Mouse (Mus musculus) megakaryocyte progenitor cell, adult 5-6 weeks (primary cell): ENCODE results near the gene Psmd3. TPM values are rescaled to one million over a fixed set of nuclear protein-coding genes. Genes with fewer than 3 reads are reported as not detected.
"Not testable (repeated sequence)": the region's sequence is repeated elsewhere in the genome, so short reads cannot be mapped to it uniquely, and the experiment has no call there.

Source experiments
- ATAC-seq: replicated peaks from 2 replicates; pipeline ENCODE4 v1.8.0; 2016; ENCODE audit warnings: mild to moderate bottlenecking, moderate TSS enrichment, inconsistent platforms; ENCODE audit not compliant: poor library complexity
- total RNA-seq, 2 experiments: library from RNA; stranded (forward) in 1 of 2; stranded (reverse) in 1 of 2; fragments of 157-497, 149-512 nt in 1 of 2; fragments of 200-1000 nt in 1 of 2; gene quantifications; 2 replicates each; pipeline versions ENCODE4 v1.2.3 to v1.2.4; 2015 to 2017

Gene Psmd3
- total RNA-seq (2015) (38.0 and 38.6 TPM in 2 replicates), total RNA-seq (2017) (70.9 and 71.9 TPM in 2 replicates)

DNA sequence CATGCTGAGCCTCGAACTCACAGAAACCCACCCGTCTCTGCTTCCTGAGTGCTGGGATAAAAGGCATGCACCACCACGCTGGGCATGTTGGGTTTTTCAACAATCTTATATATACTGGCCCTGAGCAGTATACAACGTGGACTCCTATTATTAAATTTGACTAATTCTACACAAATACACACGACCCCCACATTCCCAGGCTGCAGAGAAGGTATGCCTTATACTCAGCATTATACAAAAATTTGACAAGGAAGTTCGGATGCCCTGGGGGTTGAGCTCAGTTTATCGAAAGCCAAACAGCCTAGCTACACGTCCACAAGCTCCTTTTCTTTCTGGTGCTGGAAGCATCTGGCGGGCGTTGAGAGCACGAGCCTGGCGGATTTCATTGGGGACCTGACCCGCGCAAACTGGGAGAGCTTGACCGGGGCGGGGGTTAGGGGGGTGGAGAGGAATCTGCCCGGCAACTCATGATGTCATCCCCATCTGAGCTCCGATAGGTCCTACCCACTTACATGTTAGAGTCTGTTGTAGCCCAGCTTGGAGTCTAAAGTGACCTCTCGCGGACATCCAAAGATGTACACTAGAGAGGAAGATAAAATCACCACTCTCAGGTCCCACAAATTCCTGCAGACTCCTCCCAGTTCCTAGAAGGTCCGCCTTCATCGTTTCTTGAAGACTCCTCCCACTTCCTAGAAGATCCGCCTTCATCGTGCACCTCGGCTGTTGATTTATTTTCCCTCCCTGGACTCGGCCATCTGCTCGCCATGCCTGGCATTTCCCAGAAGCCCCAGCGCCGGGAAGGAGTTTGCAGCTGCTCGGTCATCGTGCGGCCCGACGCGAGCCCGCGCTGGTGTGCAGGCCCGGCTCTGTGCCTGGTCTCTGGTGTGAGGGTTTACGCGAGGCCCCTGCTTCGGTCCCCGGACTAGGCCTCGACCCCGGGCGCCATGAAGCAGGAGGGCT, at the start of gene Psmd3:
Gene Psmd3 (plus strand): TSS at position 769 of the 960 bp plus-strand sequence.
- ATAC-seq = peak; percentile 94

DNA sequence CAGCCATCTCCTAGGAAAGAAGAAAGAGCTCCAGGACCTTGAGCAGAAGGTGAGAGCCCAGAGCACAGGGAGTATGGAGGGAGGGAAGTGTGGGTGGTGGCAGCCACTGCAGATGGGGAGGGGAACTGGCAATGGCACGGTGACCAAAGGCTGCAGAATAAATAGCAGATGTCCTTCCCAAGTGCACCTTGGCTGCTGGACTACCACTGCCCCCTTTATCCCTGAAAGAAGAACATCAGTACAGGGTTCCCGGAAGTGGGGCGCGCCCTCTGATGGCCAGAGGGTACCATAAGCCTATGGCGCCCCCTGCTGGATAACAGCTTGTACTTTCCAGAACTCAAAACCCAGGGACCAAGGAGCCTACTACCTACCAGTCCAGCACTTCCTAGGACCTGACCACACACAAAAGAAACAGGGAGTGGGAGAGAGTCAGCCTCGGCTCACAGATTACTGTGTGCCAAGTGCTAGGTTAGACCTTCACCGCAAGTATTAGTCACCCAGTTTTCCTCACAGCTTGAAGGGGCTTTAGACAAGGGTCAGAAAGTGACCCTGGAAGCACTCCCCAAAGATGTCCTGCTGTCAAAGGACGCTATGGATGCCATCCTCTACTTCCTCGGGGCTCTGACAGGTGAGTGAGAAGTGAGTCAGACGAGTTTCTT, 46.9 kb upstream of the Psmd3 start:
- ATAC-seq = peak; percentile 98

DNA sequence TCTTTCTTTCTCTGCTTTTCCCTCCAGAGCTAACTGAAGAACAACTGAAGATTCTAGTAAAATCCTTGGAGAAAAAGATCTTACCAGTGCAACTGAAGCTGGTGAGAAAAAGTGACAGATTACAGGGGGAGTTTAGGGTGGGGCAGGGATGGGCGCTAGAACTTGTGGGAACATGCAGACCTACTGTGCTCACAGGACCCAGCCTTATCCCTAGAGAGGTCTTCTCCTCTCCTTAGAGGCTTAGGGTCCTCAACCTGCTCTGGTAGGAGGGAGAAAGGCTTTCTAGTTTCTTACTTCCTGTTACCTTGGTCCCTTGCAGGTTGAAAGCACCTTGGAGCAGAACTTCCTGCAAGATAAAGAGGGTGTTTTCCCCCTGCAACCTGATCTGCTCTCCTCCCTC, 44.9 kb upstream of the Psmd3 start:
- ATAC-seq = no peak

DNA sequence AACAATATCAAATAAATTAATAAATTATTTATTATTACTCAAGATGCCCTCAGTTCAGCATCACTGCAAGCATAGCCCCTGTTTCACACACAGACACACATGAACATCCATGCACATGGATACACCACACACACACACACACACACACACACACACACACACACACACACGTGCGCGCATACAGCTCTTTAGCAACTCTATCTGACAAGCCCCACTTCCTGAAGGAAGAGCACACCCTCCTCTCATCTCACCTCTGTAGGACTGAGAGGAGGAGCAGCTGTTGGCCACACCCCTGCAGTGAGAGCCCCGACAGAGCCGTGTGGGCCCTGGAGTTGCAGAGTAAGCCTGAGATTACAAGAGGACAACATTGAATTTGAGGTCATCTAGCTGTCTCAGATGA, 42.3 kb upstream of the Psmd3 start:
- ATAC-seq = no peak

DNA sequence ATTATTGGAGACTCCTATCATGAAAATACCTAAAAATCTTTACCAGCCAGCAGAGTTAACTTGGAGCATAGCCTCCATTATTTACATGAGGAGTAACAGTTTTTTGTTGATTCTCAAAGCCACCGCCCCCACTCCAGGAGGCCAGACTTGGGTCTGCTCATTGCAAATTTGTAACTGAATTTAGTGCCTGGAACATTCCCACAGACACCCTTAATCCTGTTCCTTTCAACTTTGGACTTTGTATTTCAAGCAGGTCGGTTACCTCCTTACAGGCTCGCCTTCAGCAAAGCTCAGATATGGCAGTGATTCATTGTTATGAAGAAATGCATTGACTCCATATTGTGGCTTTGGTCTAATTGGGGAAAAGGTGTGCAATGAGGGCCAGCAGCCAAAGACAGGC, 37.6 kb upstream of the Psmd3 start:
- no peak for ATAC-seq

DNA sequence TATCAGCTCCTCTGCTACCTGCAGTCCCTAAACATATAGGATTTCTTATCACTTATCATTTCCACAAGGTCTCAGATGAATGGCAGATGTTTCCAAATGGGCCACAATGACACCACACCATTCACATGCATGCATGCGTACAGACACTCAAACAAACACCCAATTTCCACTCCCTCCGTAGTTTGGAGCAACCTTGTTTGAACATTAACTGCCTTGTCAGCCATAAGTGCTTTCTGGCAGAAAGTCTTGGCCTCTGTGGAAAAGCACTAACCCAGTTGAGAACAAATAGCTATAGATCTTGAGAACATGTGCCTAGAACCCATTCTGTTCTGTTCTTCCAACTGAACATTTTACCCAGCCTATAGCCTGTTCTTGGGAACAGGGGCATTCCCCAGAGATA, 36.4 kb upstream of the Psmd3 start:
- no peak for ATAC-seq

DNA sequence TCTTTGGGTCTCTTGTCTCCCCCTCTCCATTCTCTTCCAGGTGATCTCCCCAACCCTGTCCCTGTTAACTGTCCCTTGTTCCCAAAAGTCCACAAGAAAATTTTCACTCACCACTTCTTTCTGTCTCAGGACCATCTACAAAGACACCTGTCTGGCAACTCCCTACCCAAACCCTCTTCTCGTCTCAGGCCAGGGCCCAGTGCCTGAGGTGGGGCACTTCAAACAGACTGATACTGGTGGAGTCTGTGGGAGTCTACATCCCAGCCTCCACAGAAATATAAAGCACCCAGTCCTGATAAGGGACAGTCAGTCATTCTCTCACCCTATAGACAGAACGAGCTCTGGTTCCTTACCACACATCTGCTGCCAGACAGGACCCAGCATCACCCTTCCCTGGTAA, 35.9 kb upstream of the Psmd3 start, which contains the start of gene Gsdma2:
Gene Gsdma2 (plus strand): TSS at position 301 of the 400 bp plus-strand sequence.
- ATAC-seq = no peak

DNA sequence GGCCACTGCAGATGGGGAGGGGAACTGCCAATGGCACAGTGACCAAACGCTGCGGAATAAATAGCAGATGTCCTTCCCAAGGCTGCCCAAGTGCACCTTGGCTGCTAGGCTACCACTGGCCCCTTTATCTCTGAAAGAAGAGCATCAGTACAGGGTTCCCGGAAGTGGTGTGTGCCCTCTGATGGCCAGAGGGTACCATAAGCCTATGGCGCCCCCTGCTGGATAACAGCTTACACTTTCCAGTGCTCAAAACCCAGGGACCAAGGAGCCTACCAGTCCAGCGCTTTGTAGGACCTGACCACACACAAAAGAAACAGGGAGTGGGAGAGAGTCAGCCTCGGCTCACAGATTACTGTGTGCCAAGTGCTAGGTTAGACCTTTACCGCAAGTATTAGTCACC, 27.3 kb upstream of the Psmd3 start:
- peak; percentile 97 for ATAC-seq

DNA sequence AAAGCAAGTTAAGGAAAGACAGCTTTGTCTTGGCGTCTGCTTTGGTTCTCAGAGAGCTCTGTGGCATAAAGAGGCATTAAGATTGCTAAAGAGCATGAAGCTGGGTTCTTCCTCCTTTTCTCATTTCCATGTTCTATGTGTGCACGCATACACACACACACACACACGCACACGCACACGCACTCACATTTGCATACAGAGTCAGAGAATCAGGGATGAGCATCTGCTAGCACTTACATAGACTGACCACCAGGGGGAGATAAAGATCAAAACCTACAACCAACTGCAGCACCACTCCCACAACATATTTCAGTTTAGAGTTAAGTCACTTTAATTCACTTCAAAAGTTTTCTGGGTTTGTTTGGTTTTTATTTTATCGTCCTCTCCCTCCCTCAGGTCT, 21.8 kb upstream of the Psmd3 start:
- ATAC-seq = peak; percentile 96

DNA sequence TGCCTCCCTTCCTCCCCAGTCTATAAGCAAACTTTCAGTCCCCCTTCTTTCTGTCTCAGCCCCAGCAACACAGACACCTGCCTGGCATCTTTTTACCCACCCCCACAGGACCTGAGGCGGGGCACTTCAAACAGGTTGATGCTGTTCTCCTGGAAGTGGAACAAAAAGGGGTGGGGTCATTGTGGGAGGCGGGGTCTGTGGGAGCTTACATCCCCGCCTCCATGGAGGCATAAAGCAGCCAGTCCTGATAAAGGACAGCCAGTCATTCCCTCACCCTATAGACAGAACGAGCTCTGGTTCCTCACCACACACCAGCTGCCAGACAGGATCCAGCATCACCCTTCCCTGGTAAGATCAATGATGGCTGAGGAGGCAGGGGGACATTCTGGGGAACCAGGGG, 18.3 kb upstream of the Psmd3 start, which contains the start of gene Gsdma:
Gene Gsdma (plus strand): TSS at position 261 of the 400 bp plus-strand sequence.
- no peak for ATAC-seq

DNA sequence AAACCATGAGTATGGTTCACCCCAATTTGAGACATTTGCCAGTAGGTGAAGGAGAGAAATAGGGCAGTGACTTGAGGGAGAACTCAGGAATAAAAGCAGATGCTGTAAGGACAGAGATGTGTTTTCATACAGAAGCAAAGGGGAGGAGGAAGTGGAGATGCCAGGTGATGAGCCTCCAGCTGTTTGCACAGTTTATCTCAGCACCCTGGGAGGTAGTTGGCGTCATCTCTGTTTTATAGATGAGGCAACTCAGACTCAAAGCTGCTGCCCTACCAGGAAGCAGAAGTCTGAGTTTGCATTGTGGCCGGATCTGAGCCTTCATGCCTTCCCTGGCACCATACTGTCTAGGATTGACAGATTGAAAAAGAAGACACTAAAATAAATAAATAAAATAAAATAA, 13.4 kb upstream of the Psmd3 start:
- ATAC-seq = no peak

DNA sequence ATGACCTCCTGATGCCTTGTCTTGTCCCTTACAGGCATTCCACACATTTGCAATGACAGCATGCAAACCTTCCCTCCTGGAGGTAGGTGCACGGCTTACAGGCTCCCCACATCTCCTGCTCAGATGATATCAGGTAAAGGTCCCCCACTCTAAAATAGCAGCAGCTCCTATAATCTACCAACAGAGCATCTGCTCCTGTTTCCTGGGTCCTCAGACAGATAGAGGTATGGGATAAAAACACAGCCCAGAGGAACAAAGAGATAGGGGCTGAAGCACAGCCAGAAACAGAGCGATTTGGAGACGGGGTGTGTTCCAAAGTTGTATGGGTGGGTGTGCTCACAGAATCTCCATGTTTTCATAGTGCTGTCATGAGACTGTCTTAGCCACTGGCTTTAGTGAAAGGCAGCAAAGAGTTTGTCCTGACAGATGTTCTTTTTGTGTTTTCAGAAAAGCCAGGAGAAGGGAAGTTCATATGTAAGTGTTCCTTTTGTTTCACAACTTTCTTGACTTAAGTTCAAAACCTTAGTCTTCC, 11.0 kb upstream of the Psmd3 start:
- 0 out of 2 replicates have a peak, but pooled peaks have one; percentile 8 for ATAC-seq

DNA sequence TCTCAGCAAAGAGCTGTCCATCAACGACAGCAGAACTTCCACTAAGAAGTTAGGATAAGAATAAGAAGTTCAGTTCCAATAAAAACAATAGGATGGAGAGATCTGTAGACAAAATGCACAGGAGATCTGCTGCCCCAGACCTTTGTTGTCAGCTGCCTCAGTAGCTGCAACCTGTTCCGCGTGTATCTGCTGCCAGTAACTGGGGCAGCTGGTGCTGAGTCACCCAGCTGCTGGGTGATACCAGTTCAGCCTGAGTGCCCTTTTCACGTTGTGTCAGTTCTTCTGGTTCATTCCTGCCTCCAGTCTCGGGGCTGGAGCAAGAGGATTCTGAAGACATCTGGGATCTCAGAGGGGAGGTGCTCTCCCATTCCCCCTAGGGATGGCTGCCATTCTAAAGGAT, 10.5 kb upstream of the Psmd3 start:
- peak; percentile 70; the same call in 1 of the 2 replicates for ATAC-seq

DNA sequence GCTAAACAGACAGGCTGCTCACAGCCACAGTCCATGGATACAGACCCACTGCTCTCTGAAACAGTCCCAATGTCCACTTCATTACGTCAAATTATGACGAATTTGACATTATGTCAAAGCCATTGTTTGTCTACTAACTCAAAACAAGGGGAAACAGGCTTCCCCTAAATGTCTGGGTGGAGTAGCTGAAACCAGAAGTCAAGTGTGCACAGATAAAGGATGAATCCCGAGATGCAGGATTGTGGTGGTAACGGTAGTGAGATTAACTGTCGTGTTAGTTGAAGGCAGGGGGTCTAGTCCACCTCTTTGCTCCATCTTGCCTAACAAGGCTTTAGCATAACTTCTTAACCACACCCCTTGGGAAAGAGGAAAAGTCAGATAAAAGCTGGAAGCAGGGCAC, 9.9 kb upstream of the Psmd3 start:
- ATAC-seq = no peak

DNA sequence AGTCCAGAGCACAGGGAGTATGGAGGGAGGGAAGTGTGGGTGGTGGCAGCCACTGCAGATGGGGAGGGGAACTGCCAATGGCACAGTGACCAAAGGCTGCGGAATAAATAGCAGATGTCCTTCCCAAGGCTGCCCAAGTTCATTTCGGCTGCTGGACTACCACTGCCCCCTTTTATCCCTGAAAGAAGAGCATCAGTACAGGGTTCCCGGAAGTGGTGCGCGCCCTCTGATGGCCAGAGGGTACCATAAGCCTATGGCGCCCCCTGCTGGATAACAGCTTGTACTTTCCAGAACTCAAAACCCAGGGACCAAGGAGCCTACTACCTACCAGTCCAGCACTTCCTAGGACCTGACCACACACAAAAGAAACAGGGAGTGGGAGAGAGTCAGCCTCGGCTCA, 9.2 kb upstream of the Psmd3 start:
- ATAC-seq = peak; percentile 88

DNA sequence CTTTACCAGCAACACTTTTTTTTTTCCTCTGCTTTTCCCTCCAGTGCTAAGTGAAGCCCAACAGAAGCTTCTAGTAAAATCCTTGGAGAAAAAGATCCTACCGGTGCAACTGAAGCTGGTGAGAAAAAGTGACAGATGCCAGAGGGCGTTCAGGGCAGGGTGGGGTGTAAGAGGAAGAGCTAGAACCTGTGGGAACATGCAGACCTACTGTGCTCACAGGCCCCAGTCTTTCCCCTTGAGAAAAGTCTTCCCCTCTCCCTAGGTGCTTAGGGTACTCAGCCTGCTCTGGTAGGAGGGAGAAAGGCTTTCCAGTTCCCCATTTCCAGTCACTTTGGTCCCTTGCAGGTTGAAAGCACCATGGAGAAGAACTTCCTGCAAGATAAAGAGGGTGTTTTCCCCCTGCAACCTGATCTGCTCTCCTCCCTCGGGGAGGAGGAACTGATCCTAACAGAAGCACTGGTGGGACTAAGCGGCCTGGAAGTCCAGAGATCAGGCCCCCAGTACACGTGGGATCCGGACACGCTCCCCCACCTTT, 6.5 kb upstream of the Psmd3 start:
- no peak for ATAC-seq

DNA sequence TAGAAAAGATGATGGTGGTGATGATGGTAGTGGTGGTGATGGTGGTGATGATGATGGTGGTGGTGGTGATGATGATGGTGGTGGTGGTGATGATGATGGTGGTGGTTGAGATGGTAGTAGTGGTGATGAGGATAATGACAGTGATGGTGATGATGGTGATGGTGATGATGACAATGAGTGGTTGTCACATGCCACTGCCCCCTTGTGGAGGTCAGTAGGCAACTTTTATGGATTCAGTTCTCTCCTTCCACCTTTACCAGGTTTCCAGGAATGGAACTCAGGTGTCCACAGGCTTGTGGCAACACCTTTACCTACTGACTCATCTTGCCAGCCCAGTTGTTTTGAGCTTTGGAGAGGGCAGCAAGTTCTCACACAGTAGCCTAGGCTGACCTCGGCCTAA, 2.3 kb upstream of the Psmd3 start:
- ATAC-seq = no peak

DNA sequence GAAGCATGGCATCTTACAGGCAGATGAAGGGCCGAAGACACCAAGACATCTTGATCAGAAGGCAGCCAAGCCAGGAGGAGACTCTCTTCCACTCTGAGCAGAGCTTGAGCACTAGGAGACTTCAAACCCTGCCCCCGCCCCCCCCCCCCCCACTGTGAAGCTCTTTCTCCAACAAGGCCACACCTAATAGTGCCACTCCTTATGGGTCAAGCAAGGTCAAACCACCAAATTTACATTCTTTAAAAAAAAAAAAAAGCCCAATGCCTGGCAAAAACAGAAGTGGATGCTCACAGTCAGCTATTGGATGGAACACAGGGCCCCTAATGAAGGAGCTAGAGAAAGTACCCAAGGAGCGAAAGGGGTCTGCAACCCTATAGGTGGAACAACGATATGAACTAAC, 1.8 kb upstream of the Psmd3 start:
- ATAC-seq = not testable (repeated sequence)

DNA sequence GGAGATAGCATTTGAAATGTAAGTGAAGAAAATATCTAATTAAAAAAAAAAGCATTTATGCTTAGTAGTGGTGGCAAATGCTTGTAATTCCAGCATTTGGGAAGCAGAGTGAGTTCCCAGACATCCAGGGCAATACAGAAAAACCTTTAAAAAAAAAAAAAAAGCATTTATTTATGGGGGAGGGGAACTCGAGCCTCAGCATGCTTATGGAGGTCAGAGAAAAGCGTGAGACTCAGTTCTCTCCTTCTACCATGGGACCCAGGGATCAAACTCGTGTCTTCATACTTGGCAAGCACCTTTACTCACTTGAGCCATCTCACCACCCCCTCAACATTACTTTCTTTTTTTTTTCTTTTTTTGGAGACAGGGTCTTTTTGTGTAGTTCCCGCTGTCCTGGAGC, 1.2 kb upstream of the Psmd3 start:
- no peak for ATAC-seq

DNA sequence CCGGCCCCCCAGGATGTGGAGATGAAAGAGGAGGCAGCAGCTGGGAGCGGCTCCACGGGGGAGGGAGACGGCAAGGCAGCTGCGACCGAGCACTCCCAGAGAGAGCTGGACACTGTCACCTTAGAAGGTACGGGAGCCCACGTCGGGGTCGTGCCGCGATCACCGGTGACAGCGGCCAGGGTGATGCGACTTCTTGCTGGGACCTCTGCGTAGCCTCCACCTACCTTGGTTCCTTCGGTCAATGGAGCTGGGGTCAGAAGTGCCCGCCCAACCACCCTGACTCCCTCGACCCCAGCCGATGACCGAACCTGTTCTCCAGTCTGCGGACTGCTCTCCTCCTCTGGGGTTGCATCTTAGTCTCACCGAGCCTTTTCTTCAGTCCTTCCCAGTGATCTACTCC, 457 bp downstream of the Psmd3 start:
- ATAC-seq = no peak

DNA sequence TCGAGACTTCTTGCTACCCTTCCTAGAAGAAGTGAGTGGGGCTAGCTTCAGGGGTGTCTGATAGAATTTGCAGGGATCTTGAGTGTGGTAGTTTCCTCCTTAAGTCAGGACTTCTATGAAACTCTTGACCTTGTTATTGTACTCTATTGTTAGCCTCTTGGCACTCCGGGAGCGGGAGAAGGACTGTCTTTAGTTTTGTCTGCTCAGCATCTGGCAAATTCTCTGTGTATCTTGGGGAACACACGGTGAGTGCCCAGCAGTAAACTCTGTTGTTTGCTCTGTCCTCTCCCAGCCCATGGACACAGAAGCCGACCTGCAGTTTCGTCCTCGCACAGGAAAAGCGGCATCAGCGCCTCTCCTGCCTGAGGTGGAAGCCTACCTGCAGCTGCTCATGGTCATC, 3.3 kb downstream of the Psmd3 start:
- no peak for ATAC-seq
